Mouse (Mus musculus) CH12.LX (cell line): ENCODE data around the gene Fam213a. TPM values are rescaled to one million over a fixed set of nuclear protein-coding genes. Genes with fewer than 3 reads are reported as not detected.

Source experiments
- DNase-seq: peaks from one replicate; pipeline ENCODE4 v3.0.0-alpha.2; 2013; ENCODE audit errors: extremely low read depth
- H3K27ac ChIP-seq: 2 replicates; pipeline ENCODE4 v1.5.1; 2012; ENCODE audit warnings: low read depth, mild to moderate bottlenecking, control low read depth, moderate library complexity; ENCODE audit not compliant: insufficient read depth
- H3K27me3 ChIP-seq: replicated peaks from 2 replicates; pipeline ENCODE3; 2012; ENCODE audit warnings: inconsistent platforms
- H3K36me3 ChIP-seq, 2 experiments: replicated peaks in 1 of 2; 2 replicates each; pipeline versions ENCODE3 to v1.6.1; 2012; ENCODE audit warnings: inconsistent platforms in 1 of 2, low read length in 1 of 2, mild to moderate bottlenecking in 1 of 2, mixed read lengths in 1 of 2, moderate library complexity in 1 of 2; ENCODE audit not compliant: control insufficient read depth in 1 of 2, insufficient read depth in 1 of 2
- H3K4me1 ChIP-seq, 2 experiments: 2 replicates each; pipeline ENCODE4 v1.6.1; 2012; ENCODE audit warnings: inconsistent platforms in 1 of 2, moderate library complexity in 1 of 2; ENCODE audit not compliant: insufficient read depth in 2 of 2, control insufficient read depth in 1 of 2
- H3K4me2 ChIP-seq: 2 replicates; pipeline ENCODE4 v1.6.1; 2012; ENCODE audit warnings: low read depth, mild to moderate bottlenecking, control low read depth; ENCODE audit not compliant: poor library complexity, insufficient read depth, severe bottlenecking
- H3K4me3 ChIP-seq, 3 experiments: fragments of 150-350 bp in 1 of 3; sonication (generic) in 1 of 3; replicated peaks in 1 of 3; 2 replicates each; pipeline versions ENCODE3 to v1.5.1; 2011 to 2012; ENCODE audit warnings: low read depth in 2 of 3, low read length in 2 of 3, mild to moderate bottlenecking in 2 of 3, moderate library complexity in 2 of 3, control low read depth in 1 of 3, improper control_type of control experiment in 1 of 3, inconsistent platforms in 1 of 3, mixed read lengths in 1 of 3; ENCODE audit not compliant: poor library complexity in 1 of 3
- H3K79me2 ChIP-seq: replicated peaks from 2 replicates; pipeline ENCODE4 v1.6.1; 2012; ENCODE audit warnings: mild to moderate bottlenecking, moderate library complexity; ENCODE audit not compliant: control insufficient read depth, poor library complexity, insufficient read depth, severe bottlenecking; ENCODE audit errors: extremely low read depth
- H3K9ac ChIP-seq: 2 replicates; pipeline ENCODE4 v1.6.1; 2012; ENCODE audit warnings: low read depth, mild to moderate bottlenecking, control low read depth, moderate library complexity; ENCODE audit not compliant: insufficient read depth
- H3K9me3 ChIP-seq: replicated peaks from 2 replicates; pipeline ENCODE3; 2012; ENCODE audit warnings: low read length, inconsistent platforms, mixed read lengths
- CHD2 ChIP-seq: IDR thresholded peaks from 2 replicates; pipeline ENCODE4 v1.6.1; 2011; ENCODE audit warnings: low read length, improper control_type of control experiment
- E2F4 ChIP-seq: IDR thresholded peaks from 2 replicates; pipeline ENCODE4 v1.6.1; 2011; ENCODE audit warnings: low read depth, low read length, improper control_type of control experiment; ENCODE audit not compliant: insufficient replicate concordance
- GABPA ChIP-seq: IDR thresholded peaks from 2 replicates; pipeline ENCODE4 v1.6.1; 2012; ENCODE audit warnings: low read depth, low read length, improper control_type of control experiment, inconsistent platforms; ENCODE audit not compliant: insufficient replicate concordance
- IRF4 ChIP-seq: IDR thresholded peaks from 2 replicates; pipeline ENCODE4 v1.6.1; 2014; ENCODE audit warnings: low read depth, mild to moderate bottlenecking, inconsistent platforms, low read length, improper control_type of control experiment
- JUND ChIP-seq: conservative IDR thresholded peaks from 2 replicates; pipeline ENCODE4 v1.6.1; 2011; ENCODE audit warnings: low read depth, low read length, improper control_type of control experiment
- MXI1 ChIP-seq: IDR thresholded peaks from 2 replicates; pipeline ENCODE4 v1.6.1; 2011; ENCODE audit warnings: mild to moderate bottlenecking, low read depth, low read length, improper control_type of control experiment
- MYC ChIP-seq: IDR thresholded peaks from 2 replicates; pipeline ENCODE4 v1.6.1; 2011; ENCODE audit warnings: low read depth, mild to moderate bottlenecking, improper control_type of control experiment, low read length
- NRF1 ChIP-seq: IDR thresholded peaks from 2 replicates; pipeline ENCODE4 v1.6.1; 2014; ENCODE audit warnings: low read depth, mild to moderate bottlenecking, inconsistent platforms, low read length, improper control_type of control experiment, moderate library complexity
- POLR2A ChIP-seq: IDR thresholded peaks from 2 replicates; pipeline ENCODE4 v1.6.1; 2011; ENCODE audit warnings: low read depth, mild to moderate bottlenecking, improper control_type of control experiment, low read length
- RAD21 ChIP-seq: IDR thresholded peaks from 2 replicates; pipeline ENCODE4 v1.6.1; 2011; ENCODE audit warnings: low read depth, mild to moderate bottlenecking, low read length, improper control_type of control experiment, moderate library complexity
- SIN3A ChIP-seq: IDR thresholded peaks from 2 replicates; pipeline ENCODE4 v1.6.1; 2012; ENCODE audit warnings: low read length, improper control_type of control experiment, inconsistent platforms
- SMC3 ChIP-seq: IDR thresholded peaks from 2 replicates; pipeline ENCODE4 v1.6.1; 2011; ENCODE audit warnings: low read depth, low read length, improper control_type of control experiment
- TBP ChIP-seq: conservative IDR thresholded peaks from 2 replicates; pipeline ENCODE4 v1.6.1; 2011; ENCODE audit warnings: low read depth, low read length, improper control_type of control experiment
- TCF12 ChIP-seq: IDR thresholded peaks from 2 replicates; pipeline ENCODE4 v1.6.1; 2014; ENCODE audit warnings: low read depth, mild to moderate bottlenecking, inconsistent platforms, low read length, improper control_type of control experiment
- UBTF ChIP-seq: IDR thresholded peaks from 2 replicates; pipeline ENCODE4 v1.6.1; 2012; ENCODE audit warnings: low read depth, mild to moderate bottlenecking, inconsistent platforms, low read length, improper control_type of control experiment, moderate library complexity
- USF1 ChIP-seq: IDR thresholded peaks from 2 replicates; pipeline ENCODE4 v1.6.1; 2014; ENCODE audit warnings: low read depth, mild to moderate bottlenecking, inconsistent platforms, low read length, improper control_type of control experiment
- ZKSCAN1 ChIP-seq: IDR thresholded peaks from 2 replicates; pipeline ENCODE4 v1.6.1; 2012; ENCODE audit warnings: low read depth, inconsistent platforms, low read length, improper control_type of control experiment, borderline replicate concordance
- ZNF384 ChIP-seq: IDR thresholded peaks from 2 replicates; pipeline ENCODE4 v1.6.1; 2012; ENCODE audit warnings: low read depth, low read length, improper control_type of control experiment, inconsistent platforms
- dilution Hi-C: fragments of 300-500 bp; cut with MboI; formaldehyde crosslinking; loops from 2 replicates; pipeline ENCODE4 v1.14.3; 2020; ENCODE audit warnings: low sequenced_read_pairs; ENCODE audit not compliant: extremely low pct_unique_long_range_greater_than_20kb, extremely low pct_ligation_motif_present
- in situ Hi-C: fragments of 300-500 bp; cut with MboI; formaldehyde crosslinking; loops from 3 replicates; pipeline ENCODE4 v1.14.3; 2019; ENCODE audit warnings: low sequenced_read_pairs, low pct_ligation_motif_present, low pct_unique_long_range_greater_than_20kb, mixed read lengths
- polyA plus RNA-seq: library from polyadenylated mRNA; unstranded; fragments of >175 nt; gene quantifications from 2 replicates; pipeline ENCODE4 v1.2.1, GENCODE M21; 2012; ENCODE audit warnings: low read depth; ENCODE audit not compliant: insufficient read length
- total RNA-seq, 2 experiments: library from RNA; depleted of rRNA; stranded (reverse); fragments of 300-350 nt in 1 of 2; fragments of >200 nt in 1 of 2; gene quantifications; 2 replicates each; pipeline ENCODE4 v1.2.3; 2012 to 2014

The Fam213a gene
- total and polyA plus RNA-seq, 3 experiments = 11.6 to 17.1 (median 14.1) TPM

GRCm38 (mm10) chr14:40949730-40950614, 63.6 kb downstream of the Fam213a start (continued):
- TF ChIP-seq SMC3 (no peak; the same call in 1 of the 2 replicates), TBP (peak; percentile 82), MYC (peak; percentile 67; the same call in 1 of the 2 replicates), UBTF (no peak), USF1 (no peak; the same call in 1 of the 2 replicates), IRF4 (peak; percentile 88), NRF1 (no peak), JUND (peak; percentile 83), CHD2 (0 out of 2 replicates have a peak, but pooled peaks have one; percentile 50), TCF12 (peak; percentile 97), POLR2A (no peak)

GRCm38 (mm10) chr14:40949047-40949446, 64.5 kb downstream of the Fam213a start:
- in situ Hi-C loops = no loop called here
- DNase-seq = no peak
- H3K4me1 ChIP-seq = peaks cover 31 to 80% of the 10 kb centered on the region in 2 experiments
- peak overlapping the region; percentile 78 for H3K4me2 ChIP-seq
- H3K9ac ChIP-seq = peak overlapping the region; percentile 88
- H3K36me3 ChIP-seq = peaks cover 0 to 16% of the 10 kb centered on the region in 2 experiments
- H3K27ac ChIP-seq = peak overlapping the region; percentile 91
- no peaks in the 10 kb centered on the region for H3K27me3 ChIP-seq
- H3K9me3 ChIP-seq = no peaks in the 10 kb centered on the region
- peaks cover 35% of the 10 kb centered on the region for H3K79me2 ChIP-seq
- no peak for TF ChIP-seq USF1
- no peak for TF ChIP-seq SMC3
- no peak for TF ChIP-seq ZKSCAN1
- no peak for TF ChIP-seq MYC
- TF ChIP-seq MXI1 = no peak; the same call in 1 of the 2 replicates
- TF ChIP-seq RAD21 = no peak
- TF ChIP-seq E2F4 = no peak
- no peak for TF ChIP-seq POLR2A
- TF ChIP-seq GABPA = no peak
- dilution Hi-C loops = no loop called here
- H3K4me3 ChIP-seq = peak overlapping the region in 2 of 3 experiments; percentile 40

- no peaks in the 10 kb centered on the region for H3K27me3 ChIP-seq
- H3K36me3 ChIP-seq = peaks cover 0 to 16% of the 10 kb centered on the region in 2 experiments
- no peak for TF ChIP-seq E2F4
- TF ChIP-seq GABPA = no peak
- no peak for TF ChIP-seq SIN3A
- no peak for TF ChIP-seq ZNF384
- 0 out of 2 replicates have a peak, but pooled peaks have one; percentile 9 for TF ChIP-seq TCF12
- H3K4me1 ChIP-seq = peaks cover 29 to 75% of the 10 kb centered on the region in 2 experiments
- dilution Hi-C loops (no loop called here), in situ Hi-C loops (no loop called here)
- H3K9ac ChIP-seq = peak overlapping the region; percentile 88
- H3K9me3 ChIP-seq = no peaks in the 10 kb centered on the region
- peak overlapping the region; percentile 91 for H3K27ac ChIP-seq
- peak overlapping the region in 2 of 3 experiments; percentile 40 for H3K4me3 ChIP-seq
- DNase-seq = no peak
- peak overlapping the region; percentile 78 for H3K4me2 ChIP-seq
- peaks cover 34% of the 10 kb centered on the region for H3K79me2 ChIP-seq
These were observed 65.1 kb downstream of the Fam213a start for GRCm38 (mm10) chr14:40948522-40948921.
